Mouse (Mus musculus): ENCODE measurements around the gene Ubl3.

Ubl3 gene

GRCm38 (mm10) chr5:148468626-148469441, 83.8 kb downstream of the Ubl3 start:
- no peak for DNase-seq

- DNase-seq: no peak
Observed at GRCm38 (mm10) chr5:148466933-148467607, 85.5 kb downstream of the Ubl3 start.

DNA sequence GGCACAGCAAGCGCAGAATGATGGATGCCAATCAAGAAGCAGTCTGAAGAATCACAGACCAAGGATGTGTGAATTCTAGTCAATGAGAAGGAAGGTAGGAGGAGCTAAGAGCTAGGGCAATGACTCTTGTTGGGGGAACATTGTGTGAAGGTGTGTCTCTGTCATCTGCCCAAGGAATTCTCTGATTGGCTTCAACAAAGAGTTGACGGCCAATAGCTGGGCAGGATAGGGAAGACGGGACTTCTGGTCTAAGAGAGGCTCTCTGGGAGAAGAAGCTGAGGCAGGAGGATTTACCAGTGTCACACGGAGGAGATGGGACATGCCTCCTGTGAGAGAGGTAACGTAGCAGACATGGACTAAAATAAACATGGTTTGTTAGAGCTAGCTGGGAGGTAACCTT, 86.5 kb downstream of the Ubl3 start:
- DNase-seq: no peak

DNA sequence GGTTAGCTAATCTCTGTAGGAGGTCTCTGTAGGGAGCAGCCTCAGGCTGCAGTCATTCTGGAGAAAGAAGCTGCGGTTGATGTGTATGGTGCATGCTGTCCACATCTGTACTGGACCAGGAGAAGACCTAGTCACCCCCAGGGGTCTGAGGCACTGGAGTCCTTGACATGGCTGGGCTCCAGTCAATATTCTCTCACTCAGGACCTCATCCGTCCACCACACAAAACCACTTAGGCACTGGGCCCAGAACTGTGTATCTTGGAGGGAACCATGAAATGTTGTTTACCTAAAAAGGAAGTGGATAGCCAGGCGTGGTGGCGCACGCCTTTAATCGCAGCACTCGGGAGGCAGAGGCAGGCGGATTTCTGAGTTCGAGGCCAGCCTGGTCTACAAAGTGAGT, 87.5 kb downstream of the Ubl3 start:
- DNase-seq: no peak

- DNase-seq: no peak
Observed at GRCm38 (mm10) chr5:148464489-148464888, 88.1 kb downstream of the Ubl3 start.

DNA sequence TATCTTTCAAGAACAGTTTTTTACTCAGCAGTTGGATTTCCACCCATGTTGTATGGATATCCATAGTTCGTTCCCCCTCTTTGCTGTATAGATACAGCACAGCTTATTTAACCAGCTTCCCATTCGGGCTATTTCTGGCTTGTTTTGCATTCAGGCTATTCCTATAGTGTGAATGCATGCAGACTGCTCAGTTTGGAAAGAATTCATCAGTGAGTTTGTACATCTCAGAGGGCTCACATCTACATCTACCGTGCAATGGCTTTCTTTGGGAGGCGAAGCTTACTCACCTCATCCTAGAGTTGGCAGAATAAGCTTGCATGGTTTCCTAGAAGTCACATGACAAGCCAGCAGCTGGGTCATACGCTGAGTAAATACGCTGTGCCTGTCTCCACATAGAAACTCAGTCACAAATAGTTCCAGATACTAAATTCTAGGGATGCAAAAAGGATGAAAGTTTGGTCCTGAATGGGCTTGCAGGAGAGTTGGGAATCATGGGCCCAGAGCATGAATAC, 88.8 kb downstream of the Ubl3 start:
- DNase-seq: no peak

All from cerebellum, postnatal 25 days (tissue).